Mouse (Mus musculus): ENCODE measurements around the gene Gabpb2. TPM values are rescaled to one million over a fixed set of nuclear protein-coding genes. Genes with fewer than 3 reads are reported as not detected.

The Gabpb2 gene
- polyA plus RNA-seq (2017; shearing (Covaris generic)), result 10 to 100 TPM; 24.8 to 34.5 TPM

DNA sequence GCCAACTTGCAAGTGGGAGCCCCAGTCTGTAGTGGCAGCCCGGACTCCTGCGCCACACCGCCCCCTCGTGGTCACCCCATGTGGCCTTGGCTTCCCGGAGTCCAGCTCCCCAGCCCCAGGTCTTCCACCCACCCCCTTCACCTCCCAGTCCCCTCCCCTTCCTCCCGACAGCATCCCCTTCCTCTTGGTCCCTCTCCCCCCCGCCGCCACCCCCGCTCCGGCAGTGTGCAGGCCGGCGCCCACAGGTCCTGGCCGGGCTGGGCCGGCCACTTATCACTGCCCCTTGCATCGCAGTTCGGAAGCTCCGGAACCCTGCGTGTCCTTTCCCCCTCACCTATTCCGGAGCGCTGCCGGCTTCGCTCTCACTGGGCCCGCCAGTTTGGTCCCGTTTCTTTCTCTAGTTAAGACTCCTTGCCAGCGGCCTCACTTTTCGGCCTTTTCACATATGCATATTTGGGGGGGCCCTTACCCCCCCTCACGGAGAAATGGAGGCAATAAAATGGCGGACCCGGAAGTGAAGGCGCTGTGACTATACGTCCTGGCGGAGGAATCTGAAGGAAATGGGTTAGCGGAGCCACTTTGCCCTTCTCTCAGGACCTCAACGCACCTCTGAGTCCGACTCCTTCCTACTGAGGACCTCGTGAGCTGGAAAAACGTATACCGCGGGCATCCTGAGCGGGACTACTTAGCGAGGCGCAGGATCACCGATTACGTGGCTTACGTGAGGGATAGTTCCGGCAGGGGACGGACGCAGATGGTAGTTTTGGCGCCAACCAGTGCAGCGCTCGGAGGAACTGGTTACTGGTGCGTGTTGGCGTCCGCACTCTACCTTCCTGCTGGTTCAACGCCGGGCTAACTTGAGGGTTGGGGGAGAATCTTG, at the start of gene Gabpb2:
Gene Gabpb2 (minus strand): TSS at position 662 of the 880 bp plus-strand sequence.

DNA sequence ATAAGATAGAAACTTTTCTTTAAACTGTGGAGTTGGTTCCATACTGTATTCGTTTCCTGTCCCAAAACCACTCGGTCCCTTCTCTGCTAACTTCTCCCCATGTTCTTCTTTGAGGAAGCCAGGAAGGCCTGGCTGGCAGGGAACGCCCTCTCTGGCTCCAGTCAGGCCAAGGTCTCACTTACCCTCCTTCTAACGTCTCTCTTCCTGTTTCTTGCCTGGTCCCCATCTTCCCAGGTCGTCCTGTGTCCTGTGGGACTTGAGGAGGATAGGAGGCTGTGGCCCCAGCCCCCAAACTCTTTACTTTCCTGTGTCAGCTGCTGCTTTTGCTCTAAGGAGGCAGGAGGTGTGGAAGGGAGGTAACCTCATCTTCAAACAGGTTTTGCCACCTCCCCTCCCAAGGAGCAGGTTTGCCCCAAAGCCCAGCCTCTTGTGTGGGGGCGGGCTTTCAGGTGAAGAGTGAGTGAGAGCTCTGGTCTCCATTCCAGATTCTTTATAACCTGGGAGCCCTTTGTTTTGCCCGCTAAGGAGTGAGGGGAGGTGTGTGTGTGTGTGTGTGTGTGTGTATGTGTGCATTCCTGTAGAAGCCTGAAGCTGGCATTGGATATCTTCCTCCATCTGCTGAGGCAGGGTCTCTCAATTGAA, 33.2 kb upstream of the Gabpb2 start, which contains the start of gene Bnipl:
Gene Bnipl (minus strand): TSS at position 411 of the 642 bp plus-strand sequence.

DNA sequence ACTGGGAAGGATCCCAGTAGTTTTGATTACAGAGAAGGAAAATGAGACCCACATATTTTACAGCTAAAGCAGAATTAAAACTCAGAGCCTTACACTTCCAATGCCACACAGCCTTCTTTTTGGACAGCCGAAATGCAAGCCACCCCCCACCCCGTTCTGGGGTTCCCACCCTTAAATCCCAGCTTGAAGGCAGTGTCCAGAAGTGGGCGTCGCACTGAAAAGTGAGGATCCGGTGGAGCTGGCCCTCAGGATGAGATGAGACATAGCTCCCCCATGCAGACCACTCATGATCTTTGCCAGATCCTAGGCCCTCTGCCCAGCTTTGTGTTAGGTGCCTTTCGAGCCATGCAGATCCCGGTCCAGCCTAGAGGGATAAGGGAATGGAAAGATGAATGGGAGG, 23.8 kb upstream of the Gabpb2 start, which contains the start of gene Gm128:
Gene Gm128 (minus strand): TSS at position 101 of the 400 bp plus-strand sequence.

DNA sequence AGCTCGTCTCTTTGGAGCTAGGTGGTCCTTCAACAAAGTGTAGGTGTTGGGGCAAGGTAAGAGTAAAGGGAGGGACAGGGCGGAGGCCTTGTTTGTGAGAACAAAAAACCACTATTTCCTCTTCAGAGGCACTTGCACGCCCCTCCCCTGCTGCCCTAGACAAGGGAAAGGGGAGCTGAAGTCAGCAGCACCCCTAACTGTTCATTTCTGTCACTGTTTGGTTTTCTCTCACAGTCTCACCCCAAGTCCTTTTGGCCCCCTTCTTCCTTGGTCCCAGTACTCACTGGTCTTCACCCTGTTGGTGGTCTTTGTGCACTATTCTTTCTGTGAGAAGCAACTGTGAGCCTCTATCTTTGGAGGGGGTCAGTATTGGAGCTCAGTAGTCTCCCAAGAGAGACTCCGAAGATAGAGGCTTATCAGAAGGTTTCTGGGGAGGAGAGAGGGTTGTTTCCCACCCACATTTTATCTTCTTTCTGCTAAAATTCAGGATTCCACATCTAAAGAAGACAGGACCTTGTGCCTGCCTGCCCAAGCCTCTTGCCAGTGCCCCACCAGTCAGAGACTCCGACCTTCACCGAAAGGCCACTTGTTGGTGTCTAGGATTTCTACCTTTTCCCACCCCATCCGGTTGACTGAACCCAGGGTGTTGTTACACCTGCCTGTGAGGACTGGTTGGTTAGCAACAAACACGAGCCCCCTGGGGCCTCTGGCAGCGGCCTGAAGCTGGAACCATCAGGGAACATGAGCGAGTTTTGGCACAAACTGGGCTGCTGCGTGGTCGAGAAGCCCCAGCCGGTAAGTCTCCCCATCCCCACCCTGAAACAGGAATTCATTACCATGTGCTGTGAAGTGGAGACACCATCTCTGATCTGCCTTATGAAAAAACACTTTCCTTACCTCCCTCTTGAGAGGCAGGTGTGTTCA, 13.8 kb upstream of the Gabpb2 start, which contains the start of gene Mllt11:
Gene Mllt11 (minus strand): TSS at position 874 of the 924 bp plus-strand sequence.

DNA sequence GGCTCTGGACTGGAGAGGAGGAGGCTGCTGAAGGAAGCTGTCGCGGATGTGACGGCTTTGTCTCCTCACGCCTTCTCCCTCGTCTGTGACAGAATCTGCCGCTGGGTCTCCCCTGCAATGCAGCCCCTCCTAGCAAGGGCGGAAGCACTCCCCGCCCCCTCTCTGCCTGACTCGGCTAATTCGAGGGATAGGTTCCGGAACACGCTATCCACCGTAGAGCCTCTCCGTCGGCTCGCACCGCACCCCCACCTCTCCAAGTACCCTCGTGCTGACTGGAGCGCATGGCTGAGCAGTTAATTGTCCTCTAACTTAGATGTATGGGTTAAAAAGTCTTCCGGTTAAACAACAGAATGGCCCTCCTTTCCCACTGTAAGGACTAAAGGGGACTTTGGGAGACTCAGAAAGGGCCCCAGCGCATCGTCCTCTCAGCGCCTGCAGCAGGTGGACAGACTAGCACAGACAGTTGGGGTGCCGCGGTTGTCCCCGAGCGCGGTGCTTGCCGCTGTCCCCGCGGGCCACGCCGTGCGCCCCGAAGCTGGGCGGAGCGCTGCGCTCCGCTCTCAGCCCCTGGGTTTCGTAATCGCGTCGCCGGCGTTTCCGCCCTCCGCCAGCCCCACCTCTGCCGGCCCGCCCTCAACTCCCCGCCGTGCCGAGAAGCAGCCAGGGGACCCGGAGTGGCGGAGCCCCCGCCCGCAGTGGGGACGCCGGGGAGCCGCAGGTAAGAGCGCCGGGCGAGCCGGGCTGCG, 10.6 kb upstream of the Gabpb2 start, which contains the start of gene Cdc42se1:
Gene Cdc42se1 (plus strand): TSS at position 585 of the 746 bp plus-strand sequence.

DNA sequence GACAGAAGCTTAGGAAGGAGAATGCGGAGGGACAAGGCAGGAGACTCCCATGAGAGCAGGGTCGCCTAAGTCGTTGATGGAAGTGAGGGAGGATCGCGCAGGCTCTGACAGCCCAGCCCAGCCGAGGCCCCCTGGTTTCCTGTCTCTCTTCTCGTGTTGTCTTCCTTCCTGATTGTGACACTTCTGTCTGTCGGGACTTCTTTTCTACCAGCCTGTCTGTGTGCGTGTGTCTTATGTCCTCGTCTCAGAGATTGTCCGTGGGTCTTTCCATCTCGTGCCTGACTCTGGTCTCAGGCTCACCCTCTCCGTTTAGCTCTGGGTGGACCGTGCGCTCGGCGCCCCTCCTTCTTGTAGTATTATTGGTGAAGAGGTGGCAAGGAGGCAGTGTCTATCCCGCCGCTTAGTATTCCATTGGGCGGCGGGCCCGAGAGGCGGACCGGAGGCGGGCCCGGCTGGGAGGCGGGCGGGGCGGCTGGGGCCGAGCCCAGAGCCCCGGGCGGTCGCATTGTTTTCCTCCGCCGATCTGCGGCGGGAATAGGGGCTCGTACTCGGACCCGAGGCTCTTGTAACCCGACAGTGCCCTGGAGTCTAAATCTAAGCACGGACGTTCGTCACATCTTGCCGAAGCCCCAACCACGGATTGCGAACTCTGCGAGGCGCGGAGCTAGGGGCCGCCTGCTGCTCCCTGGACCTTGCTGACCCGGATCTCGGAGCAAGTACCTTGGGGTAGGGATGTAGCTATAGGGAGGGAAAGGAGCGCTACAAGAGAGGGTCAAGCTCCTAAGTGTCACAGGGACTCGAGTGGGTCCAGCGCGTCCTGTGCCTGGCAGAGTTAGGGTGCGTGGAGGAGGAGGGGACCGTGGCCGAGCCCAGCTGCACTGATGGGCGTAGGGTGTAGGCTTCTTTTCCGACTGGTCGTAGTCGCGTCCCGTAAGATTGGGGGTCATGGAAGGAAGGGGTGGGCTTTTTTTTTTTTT, 57.4 kb downstream of the Gabpb2 start, which contains the start of gene Sema6c:
Gene Sema6c (plus strand): TSS at position 471 of the 977 bp plus-strand sequence.

DNA sequence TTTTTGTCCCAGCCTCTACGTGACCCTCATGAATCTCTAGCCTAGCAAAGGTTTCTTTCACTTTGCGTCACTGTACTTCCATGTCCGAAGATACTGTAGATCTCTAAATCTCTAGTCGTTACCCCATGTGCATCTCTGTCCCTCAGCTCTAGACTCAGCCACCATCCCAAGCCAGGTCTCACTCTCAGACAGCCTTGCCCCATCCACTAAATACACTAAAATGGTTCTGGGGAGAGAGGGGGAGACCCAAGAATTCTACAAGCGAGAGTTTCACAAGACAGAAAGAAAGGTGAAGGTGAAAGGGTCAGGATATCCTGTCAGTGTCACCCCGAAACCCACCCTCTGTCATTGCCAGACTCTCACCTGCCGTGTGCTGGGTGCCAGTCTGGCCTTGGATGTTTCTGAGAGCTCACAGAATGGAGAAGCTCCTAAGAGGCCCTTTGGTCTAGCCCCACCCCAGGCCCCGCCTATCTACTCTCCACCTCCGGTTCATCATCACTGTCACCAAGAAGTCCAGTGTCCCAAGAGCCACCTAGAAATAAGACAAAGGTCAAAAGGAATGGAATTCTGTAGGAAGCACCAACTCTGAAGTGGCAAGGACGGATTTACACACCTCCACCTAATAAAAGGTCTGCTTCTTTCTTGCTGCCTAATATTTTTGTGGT, 75.6 kb downstream of the Gabpb2 start, which contains the start of gene Tnfaip8l2:
Gene Tnfaip8l2 (minus strand): TSS at position 409 of the 665 bp plus-strand sequence.

DNA sequence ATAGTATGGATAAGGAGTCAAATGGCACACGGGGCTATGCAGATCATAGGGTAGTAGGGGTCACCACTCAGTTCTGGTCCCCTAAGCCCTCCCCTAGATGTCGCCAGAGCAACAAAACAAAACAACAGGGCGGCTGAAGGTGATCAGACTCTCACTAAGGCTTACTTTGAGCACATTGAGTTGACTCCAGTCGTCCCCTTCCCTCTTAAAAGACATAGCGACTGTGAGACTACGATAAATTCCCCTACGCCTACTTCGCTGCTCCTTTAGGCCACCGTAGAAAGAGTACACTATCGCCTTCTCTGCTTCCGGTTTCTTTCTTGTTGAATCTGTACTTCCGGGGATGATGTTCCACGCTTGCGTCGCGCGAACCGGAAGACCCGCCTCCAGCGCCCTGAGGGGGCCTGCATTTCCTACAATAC, 84.0 kb downstream of the Gabpb2 start, which contains the start of the genes Scnm1 and Lysmd1:
Gene Scnm1 (minus strand): TSS at position 332 of the 422 bp plus-strand sequence.
Gene Lysmd1 (plus strand): TSS at position 409 of the 422 bp plus-strand sequence.

Other genes with a start within 250 kb of the Gabpb2 start
- 10 to 100 TPM; 14.1 to 23.6 TPM for gene Pi4kb, start 243.2 kb downstream of the Gabpb2 start, polyA plus RNA-seq (2017; shearing (Covaris generic))
- 10 to 100 TPM; 39.4 to 45.0 TPM for gene Zfp687, start 202.5 kb downstream of the Gabpb2 start, polyA plus RNA-seq (2017; shearing (Covaris generic))
- 100 to 1,000 TPM; 267 to 314 TPM for gene Psmd4, start 175.3 kb downstream of the Gabpb2 start, polyA plus RNA-seq (2017; shearing (Covaris generic))
- 10 to 100 TPM; 24.1 to 24.5 TPM for gene Pip5k1a, start 111.0 kb downstream of the Gabpb2 start, polyA plus RNA-seq (2017; shearing (Covaris generic))
- 100 to 1,000 TPM in 1 of 2 experiments, 10 to 100 TPM in 1; 99.6 to 118 TPM for gene Vps72, start 106.9 kb downstream of the Gabpb2 start, polyA plus RNA-seq (2017; shearing (Covaris generic))
- 1 to 10 TPM; 2.0 to 4.4 TPM for gene Tmod4, start 93.4 kb downstream of the Gabpb2 start, polyA plus RNA-seq (2017; shearing (Covaris generic))
- 100 to 1,000 TPM in 1 of 2 experiments, 10 to 100 TPM in 1; 65.2 to 120 TPM for gene Scnm1, start 83.9 kb downstream of the Gabpb2 start, polyA plus RNA-seq (2017; shearing (Covaris generic))
- 10 to 100 TPM; 23.6 to 34.9 TPM for gene Lysmd1, start 83.8 kb downstream of the Gabpb2 start, polyA plus RNA-seq (2017; shearing (Covaris generic))
- 100 to 1,000 TPM; 229 to 255 TPM for gene Tnfaip8l2, start 75.6 kb downstream of the Gabpb2 start, polyA plus RNA-seq (2017; shearing (Covaris generic))
- 1 to 10 TPM; 1.8 to 1.9 TPM for gene Sema6c, start 57.5 kb downstream of the Gabpb2 start, polyA plus RNA-seq (2017; shearing (Covaris generic))
- 100 to 1,000 TPM; 446 to 449 TPM for gene Cdc42se1, start 10.8 kb upstream of the Gabpb2 start, polyA plus RNA-seq (2017; shearing (Covaris generic))
- 10 to 100 TPM in 1 of 2 experiments, 1 to 10 TPM in 1; 9.1 to 20.6 TPM for gene Mllt11, start 14.3 kb upstream of the Gabpb2 start, polyA plus RNA-seq (2017; shearing (Covaris generic))
- gene Gm128, start 23.7 kb upstream of the Gabpb2 start, polyA plus RNA-seq (2017; shearing (Covaris generic)), result 1 to 10 TPM in 1 of 2 experiments, under 1 TPM in 1; 0.42 to 1.2 TPM
- 1 to 10 TPM in 1 of 2 experiments, under 1 TPM in 1; 0.45 to 1.1 TPM for gene Bnipl, start 33.3 kb upstream of the Gabpb2 start, polyA plus RNA-seq (2017; shearing (Covaris generic))
- 10 to 100 TPM; 28.2 to 29.8 TPM for gene Mindy1, start 63.4 kb upstream of the Gabpb2 start, polyA plus RNA-seq (2017; shearing (Covaris generic))
- gene Prune1, start 64.2 kb upstream of the Gabpb2 start, polyA plus RNA-seq (2017; shearing (Covaris generic)), result 1 to 10 TPM; 6.4 to 6.5 TPM
- gene Anxa9, start 89.3 kb upstream of the Gabpb2 start, polyA plus RNA-seq (2017; shearing (Covaris generic)), result under 1 TPM in 1 of 2 experiments, not detected in 1; 0.85 TPM
- 100 to 1,000 TPM; 193 to 214 TPM for gene Cers2, start 96.9 kb upstream of the Gabpb2 start, polyA plus RNA-seq (2017; shearing (Covaris generic))
- gene Setdb1, start 139.3 kb upstream of the Gabpb2 start, polyA plus RNA-seq (2017; shearing (Covaris generic)), result 10 to 100 TPM; 27.3 to 39.2 TPM
- not detected for gene 4930558C23Rik, start 184.9 kb upstream of the Gabpb2 start, polyA plus RNA-seq (2017; shearing (Covaris generic))
- 10 to 100 TPM; 33.0 to 36.3 TPM for gene Arnt, start 216.5 kb upstream of the Gabpb2 start, polyA plus RNA-seq (2017; shearing (Covaris generic))

Data from activated CD4-positive, CD25-positive, alpha-beta regulatory T cell (primary cell).